Mouse (Mus musculus): ENCODE measurements at regions not wholly inside any gene's neighbourhood (a gene's known extent, or its start where the extent isn't known, plus 50 kb on each side); places are given as distances from the start of the nearest gene placed in this dataset.
"Not testable (repeated sequence)": the region's sequence is repeated elsewhere in the genome, so short reads cannot be mapped to it uniquely, and the experiment has no call there.

GRCm38 (mm10) chr4:10670846-10671428 is 203.4 kb upstream of the 2610301B20Rik start:
- no peak for DNase-seq (ENCODE audit: low spot score)

- DNase-seq (ENCODE audit: low spot score): no peak
Measured at GRCm38 (mm10) chr4:10691086-10691485, 183.2 kb upstream of the 2610301B20Rik start.

GRCm38 (mm10) chr4:10692860-10693259 is 181.4 kb upstream of the 2610301B20Rik start:
- no peak for DNase-seq (ENCODE audit: low spot score)

GRCm38 (mm10) chr4:10693446-10694105 is 180.7 kb upstream of the 2610301B20Rik start:
- no peak for DNase-seq (ENCODE audit: low spot score)

GRCm38 (mm10) chr4:10694106-10694748 is 180.1 kb upstream of the 2610301B20Rik start:
- DNase-seq (ENCODE audit: low spot score): not testable (repeated sequence)

GRCm38 (mm10) chr4:10697225-10697836 is 177.0 kb upstream of the 2610301B20Rik start:
- no peak for DNase-seq (ENCODE audit: low spot score)

- DNase-seq (ENCODE audit: low spot score): no peak
Measured at GRCm38 (mm10) chr4:10698637-10699036, 175.7 kb upstream of the 2610301B20Rik start.

- no peak for DNase-seq (ENCODE audit: low spot score)
Measured at GRCm38 (mm10) chr4:10701479-10701878, 172.8 kb upstream of the 2610301B20Rik start.

GRCm38 (mm10) chr4:10703212-10703611 is 171.1 kb upstream of the 2610301B20Rik start:
- DNase-seq (ENCODE audit: low spot score): no peak

GRCm38 (mm10) chr4:10707016-10707657 is 167.2 kb upstream of the 2610301B20Rik start:
- DNase-seq (ENCODE audit: low spot score): no peak

- peak; percentile 72 for DNase-seq (ENCODE audit: low spot score)
Measured at GRCm38 (mm10) chr4:10707658-10708056, 166.6 kb upstream of the 2610301B20Rik start.

- no peak for DNase-seq (ENCODE audit: low spot score)
Measured at GRCm38 (mm10) chr4:10711939-10712533, 162.3 kb upstream of the 2610301B20Rik start.

GRCm38 (mm10) chr4:10723341-10723740 is 151.0 kb upstream of the 2610301B20Rik start:
- DNase-seq (ENCODE audit: low spot score): no peak

- DNase-seq (ENCODE audit: low spot score): no peak
Measured at GRCm38 (mm10) chr4:10727894-10728293, 146.4 kb upstream of the 2610301B20Rik start.

GRCm38 (mm10) chr4:10745207-10745606 is 129.1 kb upstream of the 2610301B20Rik start:
- no peak for DNase-seq (ENCODE audit: low spot score)

- no peak for DNase-seq (ENCODE audit: low spot score)
Measured at GRCm38 (mm10) chr4:10748816-10749215, 125.5 kb upstream of the 2610301B20Rik start.

GRCm38 (mm10) chr4:10750377-10751062 is 123.8 kb upstream of the 2610301B20Rik start:
- not testable (repeated sequence) for DNase-seq (ENCODE audit: low spot score)

- no peak for DNase-seq (ENCODE audit: low spot score)
Measured at GRCm38 (mm10) chr4:10753176-10753575, 121.1 kb upstream of the 2610301B20Rik start.

GRCm38 (mm10) chr4:10759491-10759890 is 114.8 kb upstream of the 2610301B20Rik start:
- DNase-seq (ENCODE audit: low spot score): no peak

GRCm38 (mm10) chr4:10767676-10768075 is 106.6 kb upstream of the 2610301B20Rik start:
- DNase-seq (ENCODE audit: low spot score): peak; percentile 10

GRCm38 (mm10) chr4:10770026-10770643 is 104.2 kb upstream of the 2610301B20Rik start:
- no peak for DNase-seq (ENCODE audit: low spot score)

All from ovary, postnatal 36 days (tissue).